Mouse (Mus musculus) embryonic facial prominence, embryonic 14.5 days (tissue): ENCODE measurements at regions not wholly inside any gene's neighbourhood (a gene's known extent, or its start where the extent isn't known, plus 50 kb on each side); places are given as distances from the start of the nearest gene placed in this dataset.

Experiments used
- ATAC-seq: fragments of 200-750 bp; cut with Nextera tagmentation; 2 replicates; pipeline ENCODE4 v1.8.0; 2017; ENCODE audit warnings: low read depth, moderate number of reproducible peaks, moderate TSS enrichment
- DNase-seq: peaks from one replicate; pipeline ENCODE4 v3.0.0-alpha.2; 2015; ENCODE audit warnings: low spot score
- H3K27ac ChIP-seq: fragments of 300-500 bp; sonication (generic); replicated peaks from 2 replicates; pipeline ENCODE4 v1.5.1; 2014; ENCODE audit warnings: low read depth, mild to moderate bottlenecking, low read length, moderate library complexity
- H3K27me3 ChIP-seq: fragments of 300-500 bp; sonication (generic); replicated peaks from 2 replicates; pipeline ENCODE4 v1.6.1; 2014; ENCODE audit warnings: low read length; ENCODE audit not compliant: control insufficient read depth, insufficient read depth
- H3K36me3 ChIP-seq: fragments of 300-500 bp; sonication (generic); 2 replicates; pipeline ENCODE4 v1.6.1; 2014; ENCODE audit warnings: low read length, mixed read lengths; ENCODE audit not compliant: control insufficient read depth, insufficient read depth
- H3K4me1 ChIP-seq: fragments of 300-500 bp; sonication (generic); 2 replicates; pipeline ENCODE4 v1.6.1; 2014; ENCODE audit warnings: antibody characterized with exemption, low read length; ENCODE audit not compliant: control insufficient read depth, insufficient read depth
- H3K4me2 ChIP-seq: fragments of 300-500 bp; sonication (generic); 2 replicates; pipeline ENCODE4 v1.6.1; 2014; ENCODE audit warnings: low read depth, mild to moderate bottlenecking, low read length, moderate library complexity, mixed read lengths
- H3K4me3 ChIP-seq: fragments of 300-500 bp; sonication (generic); 2 replicates; pipeline ENCODE4 v1.5.1; 2014; ENCODE audit warnings: low read depth, mild to moderate bottlenecking, low read length
- H3K9ac ChIP-seq: fragments of 300-500 bp; sonication (generic); 2 replicates; pipeline ENCODE4 v1.6.1; 2014; ENCODE audit warnings: low read depth, mild to moderate bottlenecking, low read length, moderate library complexity, mixed read lengths
- H3K9me3 ChIP-seq: fragments of 300-500 bp; sonication (generic); 2 replicates; pipeline ENCODE4 v1.6.1; 2016; ENCODE audit warnings: low read length; ENCODE audit not compliant: control insufficient read depth
- WGBS: fragments of 180-500 bp; shearing (Covaris S2); extraction: QIAGEN DNeasy Blood & Tissue Kit; methylation state at CpG from one replicate; pipeline ENCODE4 v1.1.7; 2014; 5-methylcytosine and 5-hydroxymethylcytosine counted together

GRCm38 (mm10) chr5:148711570-148711969, 159.0 kb upstream of the Ubl3 start:
- H3K4me2 ChIP-seq: no peak overlapping the region
- no peak for ATAC-seq
- no peaks in the 10 kb centered on the region for H3K36me3 ChIP-seq
- DNase-seq: no peak
- H3K27ac ChIP-seq: no peak overlapping the region
- no peak overlapping the region for H3K9ac ChIP-seq
- no peaks in the 10 kb centered on the region for H3K27me3 ChIP-seq
- H3K4me3 ChIP-seq: no peak overlapping the region
- 70% methylated on average over 5 of the region's 5 CpGs for WGBS
- H3K9me3 ChIP-seq: no peaks in the 10 kb centered on the region
- peaks cover 15% of the 10 kb centered on the region for H3K4me1 ChIP-seq

GRCm38 (mm10) chr5:148709111-148709771, 156.7 kb upstream of the Ubl3 start:
- 43% methylated on average over 10 of the region's 10 CpGs for whole genome bisulfite sequencing
- no peak overlapping the region for H3K9ac ChIP-seq
- ATAC-seq: no peak

GRCm38 (mm10) chr5:148708014-148708741, 155.6 kb upstream of the Ubl3 start:
- H3K27ac ChIP-seq: 0 out of 2 replicates have a peak overlapping the region, but pooled peaks have one; percentile 24
- H3K36me3 ChIP-seq: no peaks in the 10 kb centered on the region
- peaks cover 15% of the 10 kb centered on the region for H3K4me1 ChIP-seq
- H3K9ac ChIP-seq: no peak overlapping the region
- H3K4me2 ChIP-seq: 0 out of 2 replicates have a peak overlapping the region, but pooled peaks have one; percentile 6
- WGBS: 19% methylated on average over 11 of the region's 11 CpGs
- no peaks in the 10 kb centered on the region for H3K27me3 ChIP-seq
- DNase-seq: peak; percentile 43
- ATAC-seq: peak; percentile 66
- H3K9me3 ChIP-seq: no peaks in the 10 kb centered on the region
- H3K4me3 ChIP-seq: no peak overlapping the region

More at GRCm38 (mm10) chr5:148709111-148709771, 156.7 kb upstream of the Ubl3 start:
- no peaks in the 10 kb centered on the region for H3K36me3 ChIP-seq
- H3K4me3 ChIP-seq: no peak overlapping the region
- H3K9me3 ChIP-seq: no peaks in the 10 kb centered on the region
- H3K27me3 ChIP-seq: no peaks in the 10 kb centered on the region
- H3K4me1 ChIP-seq: peaks cover 15% of the 10 kb centered on the region
- H3K27ac ChIP-seq: no peak overlapping the region
- H3K4me2 ChIP-seq: no peak overlapping the region
- DNase-seq: peak; percentile 5

- no peaks in the 10 kb centered on the region for H3K9me3 ChIP-seq
- H3K9ac ChIP-seq: no peak overlapping the region
- H3K4me2 ChIP-seq: no peak overlapping the region
- H3K36me3 ChIP-seq: no peaks in the 10 kb centered on the region
- peak; percentile 19 for DNase-seq
- peaks cover 15% of the 10 kb centered on the region for H3K4me1 ChIP-seq
- H3K27ac ChIP-seq: no peak overlapping the region
- 81% methylated on average over 12 of the region's 12 CpGs for WGBS
- H3K27me3 ChIP-seq: no peaks in the 10 kb centered on the region
- no peak overlapping the region for H3K4me3 ChIP-seq
- peak; percentile 36; the same call in 1 of the 2 replicates for ATAC-seq
Observed at GRCm38 (mm10) chr5:148707335-148707734, 154.7 kb upstream of the Ubl3 start.

- Histone ChIP-seq H3K9ac (no peak overlapping the region), H3K9me3 (no peaks in the 10 kb centered on the region), H3K4me3 (no peak overlapping the region), H3K4me2 (no peak overlapping the region), H3K27me3 (no peaks in the 10 kb centered on the region), H3K4me1 (peaks cover 15% of the 10 kb centered on the region), H3K36me3 (no peaks in the 10 kb centered on the region), H3K27ac (no peak overlapping the region)
- WGBS: 73% methylated on average over 16 of the region's 16 CpGs
- ATAC-seq (no peak), DNase-seq (peak; percentile 7)
Observed at GRCm38 (mm10) chr5:148706323-148707120, 153.9 kb upstream of the Ubl3 start.

GRCm38 (mm10) chr5:148704769-148705168, 152.2 kb upstream of the Ubl3 start:
- H3K9ac ChIP-seq: no peak overlapping the region
- H3K4me2 ChIP-seq: no peak overlapping the region
- H3K27ac ChIP-seq: no peak overlapping the region
- H3K4me1 ChIP-seq: peaks cover 15% of the 10 kb centered on the region
- no peaks in the 10 kb centered on the region for H3K36me3 ChIP-seq
- DNase-seq (no peak), ATAC-seq (no peak)
- WGBS: 64% methylated on average over 5 of the region's 5 CpGs
- H3K27me3 ChIP-seq: no peaks in the 10 kb centered on the region
- no peaks in the 10 kb centered on the region for H3K9me3 ChIP-seq
- no peak overlapping the region for H3K4me3 ChIP-seq

GRCm38 (mm10) chr5:148701859-148702258, 149.3 kb upstream of the Ubl3 start:
- H3K4me2 ChIP-seq: no peak overlapping the region
- ATAC-seq: no peak
- H3K4me3 ChIP-seq: no peak overlapping the region
- H3K27me3 ChIP-seq: no peaks in the 10 kb centered on the region
- 41% methylated on average over 8 of the region's 8 CpGs for WGBS
- DNase-seq: peak; percentile 6
- H3K4me1 ChIP-seq: no peaks in the 10 kb centered on the region
- no peak overlapping the region for H3K9ac ChIP-seq
- H3K9me3 ChIP-seq: no peaks in the 10 kb centered on the region
- H3K27ac ChIP-seq: no peak overlapping the region
- H3K36me3 ChIP-seq: no peaks in the 10 kb centered on the region

- H3K4me3 ChIP-seq: no peak overlapping the region
- no peak overlapping the region for H3K9ac ChIP-seq
- H3K4me1 ChIP-seq: no peaks in the 10 kb centered on the region
- WGBS: 79% methylated on average over 7 of the region's 7 CpGs
- no peaks in the 10 kb centered on the region for H3K36me3 ChIP-seq
- DNase-seq (no peak), ATAC-seq (no peak)
- H3K27me3 ChIP-seq: no peaks in the 10 kb centered on the region
- H3K9me3 ChIP-seq: no peaks in the 10 kb centered on the region
- H3K27ac ChIP-seq: no peak overlapping the region
- H3K4me2 ChIP-seq: no peak overlapping the region
Observed at GRCm38 (mm10) chr5:148701001-148701400, 148.4 kb upstream of the Ubl3 start.
